Mouse (Mus musculus) MEL (cell line): Measurements from ENCODE around the gene Gabre. TPM values are rescaled to one million over a fixed set of nuclear protein-coding genes. Genes with fewer than 3 reads are reported as not detected.

Experiments
- DNase-seq: peaks from one replicate; pipeline ENCODE4 v3.0.0; 2011; ENCODE audit warnings: low read depth, low spot score
- H3K27ac ChIP-seq: 2 replicates; pipeline ENCODE4 v1.5.1; 2012; ENCODE audit warnings: low read depth, mild to moderate bottlenecking, control low read depth, low read length, moderate library complexity; ENCODE audit not compliant: control insufficient read depth
- H3K27me3 ChIP-seq, 2 experiments: fragments of 150-350 bp in 1 of 2; sonication (generic) in 1 of 2; 2 replicates each; pipeline ENCODE4 v1.6.1; 2012; ENCODE audit warnings: low read length in 2 of 2, mild to moderate bottlenecking in 2 of 2, improper control_type of control experiment in 1 of 2, moderate library complexity in 1 of 2; ENCODE audit not compliant: insufficient read depth in 2 of 2, control insufficient read depth in 1 of 2
- H3K36me3 ChIP-seq, 2 experiments: 2 replicates each; pipeline ENCODE4 v1.6.1; 2012 to 2014; ENCODE audit warnings: low read length in 2 of 2, improper control_type of control experiment in 1 of 2, inconsistent platforms in 1 of 2, mild to moderate bottlenecking in 1 of 2; ENCODE audit not compliant: insufficient read depth in 2 of 2, control insufficient read depth in 1 of 2
- H3K4me1 ChIP-seq, 2 experiments: fragments of 150-350 bp in 1 of 2; sonication (generic) in 1 of 2; 2 replicates each; pipeline ENCODE4 v1.6.1; 2012; ENCODE audit warnings: low read length in 2 of 2, improper control_type of control experiment in 1 of 2, mild to moderate bottlenecking in 1 of 2; ENCODE audit not compliant: insufficient read depth in 2 of 2, control insufficient read depth in 1 of 2
- H3K4me3 ChIP-seq, 2 experiments: fragments of 150-350 bp in 1 of 2; sonication (generic) in 1 of 2; 2 replicates each; pipeline ENCODE4 v1.5.1; 2012; ENCODE audit warnings: low read depth in 2 of 2, low read length in 2 of 2, mild to moderate bottlenecking in 2 of 2, moderate library complexity in 2 of 2, control low read depth in 1 of 2, improper control_type of control experiment in 1 of 2; ENCODE audit not compliant: control insufficient read depth in 1 of 2, insufficient read depth in 1 of 2
- H3K79me2 ChIP-seq: 2 replicates; pipeline ENCODE4 v1.6.1; 2012; ENCODE audit warnings: mild to moderate bottlenecking, low read length, moderate library complexity; ENCODE audit not compliant: control insufficient read depth, poor library complexity, insufficient read depth
- H3K9ac ChIP-seq: 2 replicates; pipeline ENCODE4 v1.6.1; 2012; ENCODE audit warnings: low read depth, mild to moderate bottlenecking, control low read depth, low read length, moderate library complexity; ENCODE audit not compliant: control insufficient read depth, poor library complexity, severe bottlenecking
- H3K9me3 ChIP-seq: fragments of 150-350 bp; sonication (generic); replicated peaks from 2 replicates; pipeline ENCODE4 v1.6.1; 2012; ENCODE audit warnings: mild to moderate bottlenecking, low read length, improper control_type of control experiment, moderate library complexity; ENCODE audit not compliant: insufficient read depth
- BHLHE40 ChIP-seq: IDR thresholded peaks from 2 replicates; pipeline ENCODE4 v1.6.1; 2012; ENCODE audit warnings: low read depth, mild to moderate bottlenecking, inconsistent platforms, low read length, improper control_type of control experiment, borderline replicate concordance
- CHD2 ChIP-seq: IDR thresholded peaks from 2 replicates; pipeline ENCODE4 v1.6.1; 2011; ENCODE audit warnings: low read length, improper control_type of control experiment
- CTCF ChIP-seq, 3 experiments: IDR thresholded peaks in 2 of 3; conservative IDR thresholded peaks in 1 of 3; 2 replicates each; pipeline ENCODE4 v1.5.1; 2011 to 2012; ENCODE audit warnings: low read length in 3 of 3, low read depth in 2 of 3, mild to moderate bottlenecking in 2 of 3, improper control_type of control experiment in 1 of 3, inconsistent platforms in 1 of 3, mixed read lengths in 1 of 3, moderate library complexity in 1 of 3; ENCODE audit not compliant: control insufficient read depth in 1 of 3, insufficient read depth in 1 of 3, poor library complexity in 1 of 3, severe bottlenecking in 1 of 3
- ELF1 ChIP-seq: IDR thresholded peaks from 2 replicates; pipeline ENCODE4 v1.6.1; 2014; ENCODE audit warnings: low read depth, mild to moderate bottlenecking, inconsistent platforms, low read length, improper control_type of control experiment, moderate library complexity
- ETS1 ChIP-seq: IDR thresholded peaks from 2 replicates; pipeline ENCODE4 v1.6.1; 2012; ENCODE audit warnings: low read depth, mild to moderate bottlenecking, inconsistent platforms, low read length, improper control_type of control experiment, moderate library complexity
- GATA1 ChIP-seq: IDR thresholded peaks from 2 replicates; pipeline ENCODE4 v1.6.1; 2011; ENCODE audit warnings: low read depth, low read length, improper control_type of control experiment
- HCFC1 ChIP-seq: IDR thresholded peaks from 2 replicates; pipeline ENCODE4 v1.6.1; 2012; ENCODE audit warnings: low read depth, mild to moderate bottlenecking, inconsistent platforms, low read length, improper control_type of control experiment, moderate library complexity
- JUND ChIP-seq: IDR thresholded peaks from 2 replicates; pipeline ENCODE4 v1.6.1; 2011; ENCODE audit warnings: low read depth, mild to moderate bottlenecking, improper control_type of control experiment, low read length
- MAFK ChIP-seq: IDR thresholded peaks from 2 replicates; pipeline ENCODE4 v1.6.1; 2011; ENCODE audit warnings: low read depth, mild to moderate bottlenecking, low read length, improper control_type of control experiment, borderline replicate concordance
- MAX ChIP-seq: IDR thresholded peaks from 2 replicates; pipeline ENCODE4 v1.6.1; 2011; ENCODE audit warnings: low read length, improper control_type of control experiment
- MYB ChIP-seq: IDR thresholded peaks from 2 replicates; pipeline ENCODE4 v1.6.1; 2011; ENCODE audit warnings: mild to moderate bottlenecking, low read depth, low read length, improper control_type of control experiment
- MYC ChIP-seq: IDR thresholded peaks from 2 replicates; pipeline ENCODE4 v1.6.1; 2011; ENCODE audit warnings: low read depth, mild to moderate bottlenecking, low read length, improper control_type of control experiment, moderate library complexity
- NELFE ChIP-seq: IDR thresholded peaks from 2 replicates; pipeline ENCODE4 v1.6.1; 2011; ENCODE audit warnings: low read depth, low read length, improper control_type of control experiment
- NRF1 ChIP-seq: IDR thresholded peaks from 2 replicates; pipeline ENCODE4 v1.6.1; 2014; ENCODE audit warnings: low read depth, mild to moderate bottlenecking, inconsistent platforms, low read length, improper control_type of control experiment, moderate library complexity; ENCODE audit not compliant: poor library complexity, insufficient read depth, severe bottlenecking
- POLR2AphosphoS2 ChIP-seq: IDR thresholded peaks from 2 replicates; pipeline ENCODE4 v1.6.1; 2011; ENCODE audit warnings: low read length, improper control_type of control experiment
- RAD21 ChIP-seq: IDR thresholded peaks from 2 replicates; pipeline ENCODE4 v1.6.1; 2011; ENCODE audit warnings: mild to moderate bottlenecking, low read depth, low read length, improper control_type of control experiment
- SIN3A ChIP-seq: IDR thresholded peaks from 2 replicates; pipeline ENCODE4 v1.6.1; 2012; ENCODE audit warnings: low read length, improper control_type of control experiment, inconsistent platforms
- TBP ChIP-seq: IDR thresholded peaks from 2 replicates; pipeline ENCODE4 v1.8.0; 2011; ENCODE audit warnings: low read depth, low read length, improper control_type of control experiment
- ZKSCAN1 ChIP-seq: IDR thresholded peaks from 2 replicates; pipeline ENCODE4 v1.6.1; 2012; ENCODE audit warnings: low read depth, mild to moderate bottlenecking, inconsistent platforms, low read length, improper control_type of control experiment, moderate library complexity
- polyA plus RNA-seq, 2 experiments: library from polyadenylated mRNA; stranded (reverse) in 1 of 2; unstranded in 1 of 2; fragments of >175 nt in 1 of 2; fragments of >200 nt in 1 of 2; gene quantifications; 2 replicates each; pipeline versions ENCODE4 v1.2.1 to v1.2.4; 2012; ENCODE audit warnings: low replicate concordance in 2 of 2, low read depth in 1 of 2; ENCODE audit not compliant: insufficient read length in 2 of 2, insufficient read depth in 1 of 2, missing spikeins in 1 of 2
- total RNA-seq: library from RNA; depleted of rRNA; stranded (reverse); fragments of 300-350 nt; gene quantifications from 2 replicates; pipeline ENCODE4 v1.2.3, GENCODE M21; 2012

The Gabre gene
- total and polyA plus RNA-seq, 3 experiments, result not detected

DNA sequence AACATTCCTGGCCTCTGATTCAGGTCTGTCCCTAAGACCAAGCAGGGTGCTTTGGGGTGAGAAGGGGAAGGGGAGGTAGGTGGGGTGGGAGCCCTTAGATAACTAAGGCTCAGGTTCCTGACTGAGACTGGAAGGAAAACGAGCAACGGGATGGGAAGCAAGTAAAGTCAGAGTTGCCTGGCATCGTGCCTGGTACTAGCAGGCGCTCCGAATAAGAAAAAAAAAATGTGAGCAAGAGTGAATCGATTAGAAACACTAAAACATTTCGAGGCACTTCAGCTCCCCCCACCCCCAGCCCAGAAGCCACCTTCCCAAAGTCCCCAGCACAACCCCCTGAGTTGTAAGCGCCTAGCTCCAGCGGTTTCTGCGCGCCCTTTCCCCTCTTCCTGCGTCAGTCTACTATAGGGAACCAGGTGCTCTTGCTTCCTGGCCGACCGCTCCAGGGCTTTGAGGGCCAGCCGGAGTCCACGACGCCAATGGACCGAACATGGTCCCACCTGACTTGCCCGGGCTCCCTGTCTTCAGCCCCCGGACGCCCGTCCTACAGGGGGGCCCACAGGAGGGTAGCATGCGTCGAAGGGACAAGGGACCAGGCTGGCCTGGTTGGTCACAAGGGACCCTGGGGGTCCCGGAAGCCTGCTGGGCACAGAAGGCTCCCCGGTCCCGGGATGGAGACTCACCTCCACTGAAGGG is 491 bp downstream of the Gabre start:
- Histone ChIP-seq H3K27ac (no peak overlapping the region), H3K4me1 (no peaks in the 10 kb centered on the region), H3K9me3 (no peaks in the 10 kb centered on the region), H3K36me3 (no peaks in the 10 kb centered on the region), H3K9ac (no peak overlapping the region), H3K27me3 (no peaks in the 10 kb centered on the region), H3K4me3 (no peak overlapping the region), H3K79me2 (no peaks in the 10 kb centered on the region)
- no peak for DNase-seq
- no peak for TF ChIP-seq NRF1
- no peak for TF ChIP-seq NELFE
- TF ChIP-seq GATA1, result no peak
- TF ChIP-seq MYC, result no peak
- no peak for TF ChIP-seq MAFK
- TF ChIP-seq ETS1, result no peak
- TF ChIP-seq POLR2AphosphoS2, result no peak
- no peak for TF ChIP-seq MYB
- TF ChIP-seq MAX, result no peak
- TF ChIP-seq HCFC1, result no peak
- no peak for TF ChIP-seq SIN3A
- no peak for TF ChIP-seq BHLHE40
- TF ChIP-seq CTCF (IDR thresholded peaks at IDR 0.05 in 2 of 3, conservative IDR thresholded peaks at IDR 0.05 in 1 of 3; ENCODE audit: control insufficient read depth in 1 of 3, insufficient read depth in 1 of 3, low read depth in 2 of 3, low read length in 3 of 3, poor library complexity in 1 of 3, severe bottlenecking in 1 of 3), result no peak
- no peak for TF ChIP-seq RAD21

DNA sequence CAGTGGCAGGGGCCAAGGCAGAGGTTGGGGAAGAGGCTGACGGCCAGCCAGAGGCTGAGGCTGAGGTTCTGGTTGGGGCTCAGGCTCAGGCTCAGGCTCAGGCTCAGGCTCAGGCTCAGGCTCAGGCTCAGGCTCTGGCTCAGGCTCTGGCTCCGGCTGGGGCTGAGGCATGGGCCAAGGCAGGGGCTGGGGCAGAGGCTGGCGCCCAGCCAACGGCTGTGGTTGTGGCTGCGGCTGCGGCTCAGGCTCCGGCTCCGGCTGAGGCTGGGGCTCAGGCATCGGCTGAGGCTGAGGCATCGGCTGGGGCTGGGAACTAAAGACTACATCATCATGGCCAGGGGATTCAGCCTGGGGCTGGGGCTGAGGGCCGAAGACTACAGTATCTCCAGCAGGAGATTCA is 4.0 kb downstream of the Gabre start:
- no peaks in the 10 kb centered on the region for H3K4me1 ChIP-seq
- no peaks in the 10 kb centered on the region for H3K79me2 ChIP-seq
- no peaks in the 10 kb centered on the region for H3K9me3 ChIP-seq
- no peak for TF ChIP-seq TBP
- TF ChIP-seq ZKSCAN1, result no peak
- TF ChIP-seq CHD2, result no peak
- TF ChIP-seq MYB, result no peak
- no peak for TF ChIP-seq CTCF (IDR thresholded peaks at IDR 0.05 in 2 of 3, conservative IDR thresholded peaks at IDR 0.05 in 1 of 3; ENCODE audit: control insufficient read depth in 1 of 3, insufficient read depth in 1 of 3, low read depth in 2 of 3, low read length in 3 of 3, poor library complexity in 1 of 3, severe bottlenecking in 1 of 3)
- TF ChIP-seq ELF1, result no peak
- TF ChIP-seq JUND, result no peak
- no peak for TF ChIP-seq SIN3A
- no peak for TF ChIP-seq NRF1
- TF ChIP-seq, all 39 proteins: peak for 0
- no peak for DNase-seq
- Histone ChIP-seq H3K36me3 (no peaks in the 10 kb centered on the region), H3K27ac (no peak overlapping the region), H3K27me3 (no peaks in the 10 kb centered on the region), H3K9ac (no peak overlapping the region), H3K4me3 (no peak overlapping the region)
